Mouse (Mus musculus): ENCODE data around the gene Crybg2. TPM values are rescaled to one million over a fixed set of nuclear protein-coding genes. Genes with fewer than 3 reads are reported as not detected.

Crybg2 gene
- polyA plus RNA-seq, 1 experiment from 2014 or later = 1.9 TPM

GRCm38 (mm10) chr4:134047648-134048047 is 13.0 kb upstream of the Crybg2 start:
- no peak for ATAC-seq (replicated peaks; ENCODE audit: low FRiP score)

GRCm38 (mm10) chr4:134051912-134052311 is 8.7 kb upstream of the Crybg2 start:
- DNase-seq (ENCODE audit: low spot score) (no peak), ATAC-seq (replicated peaks; ENCODE audit: low FRiP score) (no peak)
- Histone ChIP-seq H3K4me2 (ENCODE audit: low read depth, low read length, severe bottlenecking) (no peak overlapping the region), H3K4me1 (replicated peaks; ENCODE audit: control insufficient read depth, insufficient read depth, low read length) (no peaks in the 10 kb centered on the region), H3K27me3 (ENCODE audit: control insufficient read depth, insufficient read depth, low read length) (no peaks in the 10 kb centered on the region), H3K9ac (ENCODE audit: low read length) (no peak overlapping the region), H3K4me3 (ENCODE audit: low read depth, low read length) (no peak overlapping the region), H3K9me3 (ENCODE audit: control insufficient read depth, low read length) (no peaks in the 10 kb centered on the region), H3K27ac (ENCODE audit: low read depth, low read length) (no peak overlapping the region), H3K36me3 (ENCODE audit: control insufficient read depth, insufficient read depth, low read length) (no peaks in the 10 kb centered on the region)
- WGBS = 83% methylated on average over 5 of the region's 5 CpGs

More at GRCm38 (mm10) chr4:134047648-134048047, 13.0 kb upstream of the Crybg2 start:
- DNase-seq (ENCODE audit: low spot score) = no peak
- Histone ChIP-seq H3K27ac (ENCODE audit: low read depth, low read length) (no peak overlapping the region), H3K9me3 (ENCODE audit: control insufficient read depth, low read length) (no peaks in the 10 kb centered on the region), H3K4me1 (replicated peaks; ENCODE audit: control insufficient read depth, insufficient read depth, low read length) (no peaks in the 10 kb centered on the region), H3K9ac (ENCODE audit: low read length) (no peak overlapping the region), H3K27me3 (ENCODE audit: control insufficient read depth, insufficient read depth, low read length) (no peaks in the 10 kb centered on the region), H3K36me3 (ENCODE audit: control insufficient read depth, insufficient read depth, low read length) (no peaks in the 10 kb centered on the region), H3K4me2 (ENCODE audit: low read depth, low read length, severe bottlenecking) (no peak overlapping the region), H3K4me3 (ENCODE audit: low read depth, low read length) (no peak overlapping the region)
- WGBS = 90% methylated on average over 5 of the region's 5 CpGs

GRCm38 (mm10) chr4:134052560-134052959 is 8.1 kb upstream of the Crybg2 start:
- no peak for ATAC-seq (replicated peaks; ENCODE audit: low FRiP score)
- Histone ChIP-seq H3K27ac (ENCODE audit: low read depth, low read length) (no peak overlapping the region), H3K27me3 (ENCODE audit: control insufficient read depth, insufficient read depth, low read length) (no peaks in the 10 kb centered on the region), H3K36me3 (ENCODE audit: control insufficient read depth, insufficient read depth, low read length) (no peaks in the 10 kb centered on the region), H3K9me3 (ENCODE audit: control insufficient read depth, low read length) (no peaks in the 10 kb centered on the region), H3K4me1 (replicated peaks; ENCODE audit: control insufficient read depth, insufficient read depth, low read length) (no peaks in the 10 kb centered on the region), H3K4me2 (ENCODE audit: low read depth, low read length, severe bottlenecking) (no peak overlapping the region), H3K9ac (ENCODE audit: low read length) (no peak overlapping the region), H3K4me3 (ENCODE audit: low read depth, low read length) (no peak overlapping the region)
- WGBS = 52% methylated on average over 8 of the region's 8 CpGs
- DNase-seq (ENCODE audit: low spot score) = no peak

- ATAC-seq (replicated peaks; ENCODE audit: low FRiP score) = no peak
- 91% methylated on average over 3 of the region's 3 CpGs for WGBS
- DNase-seq (ENCODE audit: low spot score) = no peak
- no peaks in the 10 kb centered on the region for H3K27me3 ChIP-seq (ENCODE audit: control insufficient read depth, insufficient read depth, low read length)
- no peak within 1 kb of the TSS for H3K4me2 ChIP-seq (ENCODE audit: low read depth, low read length, severe bottlenecking)
- H3K27ac ChIP-seq (ENCODE audit: low read depth, low read length) = no peak within 1 kb of the TSS
- no peaks in the 10 kb centered on the region for H3K9me3 ChIP-seq (ENCODE audit: control insufficient read depth, low read length)
- no peaks in the 10 kb centered on the region for H3K36me3 ChIP-seq (ENCODE audit: control insufficient read depth, insufficient read depth, low read length)
- no peak within 1 kb of the TSS for H3K4me3 ChIP-seq (ENCODE audit: low read depth, low read length)
- H3K4me1 ChIP-seq (replicated peaks; ENCODE audit: control insufficient read depth, insufficient read depth, low read length) = no peaks in the 10 kb centered on the region
- H3K9ac ChIP-seq (ENCODE audit: low read length) = no peak within 1 kb of the TSS
These were observed 7.1 kb upstream of the Crybg2 start, which contains the start of gene Zfp683 for GRCm38 (mm10) chr4:134053538-134053937. Gene Zfp683 (plus strand): TSS chr4:134053838.

- no peaks in the 10 kb centered on the region for H3K9me3 ChIP-seq (ENCODE audit: control insufficient read depth, low read length)
- no peak overlapping the region for H3K9ac ChIP-seq (ENCODE audit: low read length)
- H3K4me2 ChIP-seq (ENCODE audit: low read depth, low read length, severe bottlenecking) = no peak overlapping the region
- H3K27me3 ChIP-seq (ENCODE audit: control insufficient read depth, insufficient read depth, low read length) = no peaks in the 10 kb centered on the region
- DNase-seq (ENCODE audit: low spot score) = no peak
- H3K36me3 ChIP-seq (ENCODE audit: control insufficient read depth, insufficient read depth, low read length) = no peaks in the 10 kb centered on the region
- no peak overlapping the region for H3K4me3 ChIP-seq (ENCODE audit: low read depth, low read length)
- no peaks in the 10 kb centered on the region for H3K4me1 ChIP-seq (replicated peaks; ENCODE audit: control insufficient read depth, insufficient read depth, low read length)
- no peak for ATAC-seq (replicated peaks; ENCODE audit: low FRiP score)
- no peak overlapping the region for H3K27ac ChIP-seq (ENCODE audit: low read depth, low read length)
- 37% methylated on average over 14 of the region's 14 CpGs for WGBS
These were observed 2.4 kb upstream of the Crybg2 start for GRCm38 (mm10) chr4:134058166-134058715.

- WGBS = 89% methylated on average over 6 of the region's 6 CpGs
- Histone ChIP-seq H3K27me3 (ENCODE audit: control insufficient read depth, insufficient read depth, low read length) (no peaks in the 10 kb centered on the region), H3K9ac (ENCODE audit: low read length) (no peak overlapping the region), H3K36me3 (ENCODE audit: control insufficient read depth, insufficient read depth, low read length) (no peaks in the 10 kb centered on the region), H3K27ac (ENCODE audit: low read depth, low read length) (no peak overlapping the region), H3K4me1 (replicated peaks; ENCODE audit: control insufficient read depth, insufficient read depth, low read length) (no peaks in the 10 kb centered on the region), H3K4me3 (ENCODE audit: low read depth, low read length) (no peak overlapping the region), H3K4me2 (ENCODE audit: low read depth, low read length, severe bottlenecking) (no peak overlapping the region), H3K9me3 (ENCODE audit: control insufficient read depth, low read length) (no peaks in the 10 kb centered on the region)
- no peak for ATAC-seq (replicated peaks; ENCODE audit: low FRiP score)
- DNase-seq (ENCODE audit: low spot score) = no peak
These were observed 1.7 kb upstream of the Crybg2 start for GRCm38 (mm10) chr4:134058908-134059307.

- Histone ChIP-seq H3K9ac (ENCODE audit: low read length) (no peak overlapping the region), H3K4me2 (ENCODE audit: low read depth, low read length, severe bottlenecking) (no peak overlapping the region), H3K27me3 (ENCODE audit: control insufficient read depth, insufficient read depth, low read length) (peaks cover 4% of the 10 kb centered on the region), H3K4me1 (replicated peaks; ENCODE audit: control insufficient read depth, insufficient read depth, low read length) (no peaks in the 10 kb centered on the region), H3K36me3 (ENCODE audit: control insufficient read depth, insufficient read depth, low read length) (no peaks in the 10 kb centered on the region), H3K9me3 (ENCODE audit: control insufficient read depth, low read length) (no peaks in the 10 kb centered on the region), H3K27ac (ENCODE audit: low read depth, low read length) (no peak overlapping the region), H3K4me3 (ENCODE audit: low read depth, low read length) (no peak overlapping the region)
- ATAC-seq (replicated peaks; ENCODE audit: low FRiP score) (no peak), DNase-seq (ENCODE audit: low spot score) (no peak)
- WGBS = 64% methylated on average over 18 of the region's 18 CpGs
These were observed 683 bp downstream of the Crybg2 start for GRCm38 (mm10) chr4:134061166-134061830.

- 61% methylated on average over 8 of the region's 8 CpGs for WGBS
- H3K4me3 ChIP-seq (ENCODE audit: low read depth, low read length) = no peak overlapping the region
- ATAC-seq (replicated peaks; ENCODE audit: low FRiP score) (no peak), DNase-seq (ENCODE audit: low spot score) (no peak)
- no peak overlapping the region for H3K9ac ChIP-seq (ENCODE audit: low read length)
- no peaks in the 10 kb centered on the region for H3K9me3 ChIP-seq (ENCODE audit: control insufficient read depth, low read length)
- no peaks in the 10 kb centered on the region for H3K4me1 ChIP-seq (replicated peaks; ENCODE audit: control insufficient read depth, insufficient read depth, low read length)
- no peak overlapping the region for H3K27ac ChIP-seq (ENCODE audit: low read depth, low read length)
- peaks cover 4% of the 10 kb centered on the region for H3K27me3 ChIP-seq (ENCODE audit: control insufficient read depth, insufficient read depth, low read length)
- H3K4me2 ChIP-seq (ENCODE audit: low read depth, low read length, severe bottlenecking) = no peak overlapping the region
- H3K36me3 ChIP-seq (ENCODE audit: control insufficient read depth, insufficient read depth, low read length) = no peaks in the 10 kb centered on the region
These were observed 1.4 kb downstream of the Crybg2 start for GRCm38 (mm10) chr4:134061944-134062446.

GRCm38 (mm10) chr4:134062561-134062960 is 1.9 kb downstream of the Crybg2 start:
- no peak overlapping the region for H3K27ac ChIP-seq (ENCODE audit: low read depth, low read length)
- H3K27me3 ChIP-seq (ENCODE audit: control insufficient read depth, insufficient read depth, low read length) = peaks cover 4% of the 10 kb centered on the region
- H3K4me2 ChIP-seq (ENCODE audit: low read depth, low read length, severe bottlenecking) = no peak overlapping the region
- no peak overlapping the region for H3K9ac ChIP-seq (ENCODE audit: low read length)
- no peak for ATAC-seq (replicated peaks; ENCODE audit: low FRiP score)
- DNase-seq (ENCODE audit: low spot score) = no peak
- H3K36me3 ChIP-seq (ENCODE audit: control insufficient read depth, insufficient read depth, low read length) = no peaks in the 10 kb centered on the region
- no peak overlapping the region for H3K4me3 ChIP-seq (ENCODE audit: low read depth, low read length)
- no peaks in the 10 kb centered on the region for H3K4me1 ChIP-seq (replicated peaks; ENCODE audit: control insufficient read depth, insufficient read depth, low read length)
- H3K9me3 ChIP-seq (ENCODE audit: control insufficient read depth, low read length) = no peaks in the 10 kb centered on the region
- 65% methylated on average over 8 of the region's 8 CpGs for WGBS
